Mouse (Mus musculus) megakaryocyte, embryonic 14.5 days (primary cell): ENCODE measurements around the gene Ptar1.
"Not testable (repeated sequence)": the region's sequence is repeated elsewhere in the genome, so short reads cannot be mapped to it uniquely, and the experiment has no call there.

Source experiments
- FLI1 ChIP-seq: IDR thresholded peaks from 2 replicates; pipeline ENCODE4 v1.6.1; 2012; ENCODE audit warnings: low read length, inconsistent platforms, mixed read lengths
- GATA1 ChIP-seq: IDR thresholded peaks from 3 replicates; pipeline ENCODE4 v1.6.1; 2012; ENCODE audit warnings: mixed read lengths, low read length, inconsistent platforms, borderline replicate concordance

- not testable (repeated sequence) for TF ChIP-seq GATA1, FLI1
Observed at GRCm38 (mm10) chr19:23675656-23676055, 11.6 kb upstream of the Ptar1 start.
